Mouse (Mus musculus) naive thymus-derived CD4-positive, alpha-beta T cell, adult 2 months (primary cell): ENCODE results near the gene Dyx1c1.

ENCODE experiments used
- DNase-seq: peaks from one replicate; pipeline ENCODE4 v3.0.0-alpha.2; 2011; ENCODE audit warnings: low read depth

Dyx1c1 gene

GRCm38 (mm10) chr9:72974734-72975133, 16.1 kb downstream of the Dyx1c1 start:
- DNase-seq: no peak

GRCm38 (mm10) chr9:72975242-72975641, 16.7 kb downstream of the Dyx1c1 start:
- DNase-seq: no peak

DNA sequence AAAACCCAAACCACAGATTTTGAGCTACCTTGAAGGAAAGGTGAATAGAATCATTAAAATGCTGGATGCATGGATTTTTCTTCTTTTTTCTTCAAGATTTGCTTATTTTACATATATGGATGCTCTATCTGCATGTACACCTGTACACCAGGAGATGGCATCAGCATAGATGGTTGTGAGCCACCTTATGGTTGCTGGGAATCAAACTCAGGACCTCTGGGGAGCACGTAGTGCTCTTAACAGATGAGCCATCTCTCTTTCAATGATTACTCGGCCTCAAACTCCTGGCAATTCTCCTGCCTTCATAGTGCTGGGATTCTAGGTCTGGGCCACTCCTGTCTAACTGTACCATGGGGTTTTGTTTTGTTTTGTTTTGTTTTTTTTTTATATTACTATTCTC, 24.5 kb downstream of the Dyx1c1 start:
- DNase-seq: peak; percentile 48

DNA sequence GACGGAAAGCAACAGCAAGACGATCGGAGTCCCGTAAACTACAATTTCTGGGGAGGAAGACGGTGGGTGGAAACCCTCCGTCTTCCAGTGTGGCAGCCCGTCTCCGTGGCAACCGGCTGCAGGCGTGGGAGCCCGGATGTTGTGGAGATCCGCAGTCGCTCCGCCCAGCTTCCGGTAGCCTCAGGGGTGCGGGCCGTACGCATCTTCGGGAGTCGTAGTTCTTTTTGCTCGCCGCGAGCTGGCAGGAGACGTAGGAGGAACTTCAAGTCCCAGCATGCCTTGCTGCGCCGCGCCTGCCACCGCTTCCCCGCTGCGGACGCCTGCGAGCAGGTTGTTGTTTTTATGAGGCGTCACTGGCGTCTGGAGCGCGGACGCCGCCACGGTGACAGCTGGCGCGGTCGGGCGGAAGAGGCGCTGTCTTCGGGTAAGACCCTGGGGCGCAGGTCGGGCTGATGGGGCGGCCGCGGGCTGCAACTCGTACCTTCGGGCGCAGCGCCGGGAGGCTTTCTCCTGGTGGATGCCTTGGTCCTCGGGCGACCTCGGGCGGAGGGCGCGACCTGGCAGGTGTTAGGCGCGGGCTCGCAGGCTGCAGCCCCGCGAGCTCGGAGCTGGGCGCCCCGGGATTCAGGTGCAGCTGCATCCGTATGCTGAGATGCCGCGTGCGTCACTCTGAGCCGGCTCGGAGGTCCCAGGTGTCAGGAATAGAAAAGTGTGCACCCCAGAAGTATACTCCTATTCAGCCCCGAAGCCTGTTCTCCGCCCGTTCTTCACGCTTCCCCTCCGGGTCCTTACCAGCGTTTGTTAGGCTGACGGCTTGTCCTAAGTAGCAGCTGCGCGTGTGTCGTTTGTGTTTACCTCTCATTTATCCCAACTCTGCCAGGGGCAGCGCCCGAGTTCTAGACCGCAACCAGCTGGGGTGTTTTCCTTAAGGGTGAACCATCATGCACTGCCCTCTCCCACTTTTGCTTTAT, 26.9 kb downstream of the Dyx1c1 start, which contains the start of the genes Ccpg1os and Ccpg1:
Ccpg1os (minus strand) TSS at position 133 of the 971 bp plus-strand sequence.
Ccpg1 (plus strand) TSS at position 180 of the 971 bp plus-strand sequence.
- DNase-seq: peak; percentile 98

GRCm38 (mm10) chr9:72987703-72988102, 29.1 kb downstream of the Dyx1c1 start:
- no peak for DNase-seq

GRCm38 (mm10) chr9:72988706-72989105, 30.1 kb downstream of the Dyx1c1 start:
- DNase-seq: no peak

DNA sequence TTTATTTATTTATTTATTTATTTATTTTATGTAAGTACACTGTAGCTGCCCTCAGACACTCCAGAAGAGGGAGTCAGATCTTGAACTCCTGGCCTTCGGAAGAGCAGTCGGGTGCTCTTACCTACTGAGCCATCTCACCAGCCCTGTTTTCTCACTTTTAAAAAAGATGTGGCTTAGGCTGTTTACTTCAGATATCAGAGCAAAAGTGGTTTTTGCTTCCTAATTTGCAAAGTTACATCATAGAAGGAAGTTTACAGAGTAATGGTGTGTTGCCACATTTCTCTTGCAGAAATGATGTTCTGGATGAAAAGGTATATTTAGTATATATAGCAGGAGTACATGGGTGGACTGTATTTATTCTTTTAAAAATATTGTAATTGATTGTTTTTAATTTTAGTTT, 32.8 kb downstream of the Dyx1c1 start:
- no peak for DNase-seq

- DNase-seq: no peak
Measured at GRCm38 (mm10) chr9:72992576-72992975, 34.0 kb downstream of the Dyx1c1 start.

- no peak for DNase-seq
Measured at GRCm38 (mm10) chr9:72996167-72996566, 37.6 kb downstream of the Dyx1c1 start.

DNA sequence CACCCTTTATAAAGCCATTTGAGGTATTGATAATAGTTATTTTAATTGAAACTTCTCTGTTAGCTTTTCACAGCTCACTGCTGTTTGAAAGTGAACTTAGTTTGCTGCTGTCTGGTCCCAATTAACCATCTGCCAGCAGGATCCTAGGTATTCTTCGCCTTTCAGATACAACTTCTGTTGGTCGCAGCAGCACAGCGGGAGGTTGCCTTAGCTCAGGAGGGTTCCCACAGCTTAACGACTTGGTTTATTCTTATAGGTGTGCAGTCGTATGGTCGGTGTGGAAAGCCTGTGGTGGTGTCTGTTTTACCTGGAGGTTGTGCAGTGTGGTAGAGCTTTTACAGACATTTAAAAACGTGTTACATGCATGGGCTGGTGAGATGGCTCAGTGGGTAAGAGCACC, 38.2 kb downstream of the Dyx1c1 start:
- DNase-seq: no peak

DNA sequence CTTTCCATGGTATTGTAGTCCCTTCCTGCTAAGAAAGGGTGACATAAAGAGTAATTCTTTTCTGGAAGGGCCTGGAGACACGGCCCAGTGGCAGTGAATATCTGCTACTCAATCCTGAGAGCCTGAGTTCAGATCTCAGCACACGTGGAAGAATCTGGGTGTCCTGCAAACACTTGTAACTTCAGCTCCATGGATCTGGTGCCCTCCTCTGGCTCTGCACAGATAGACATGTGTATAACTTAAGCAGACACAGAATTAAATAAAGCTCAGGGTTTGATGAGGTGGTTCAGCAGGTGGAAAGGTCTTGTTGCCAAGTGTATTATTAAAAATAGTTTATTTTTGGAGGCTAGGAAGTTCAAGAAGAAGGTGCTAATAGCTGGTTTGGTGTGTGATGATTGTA, 41.9 kb downstream of the Dyx1c1 start:
- DNase-seq: peak; percentile 33

DNA sequence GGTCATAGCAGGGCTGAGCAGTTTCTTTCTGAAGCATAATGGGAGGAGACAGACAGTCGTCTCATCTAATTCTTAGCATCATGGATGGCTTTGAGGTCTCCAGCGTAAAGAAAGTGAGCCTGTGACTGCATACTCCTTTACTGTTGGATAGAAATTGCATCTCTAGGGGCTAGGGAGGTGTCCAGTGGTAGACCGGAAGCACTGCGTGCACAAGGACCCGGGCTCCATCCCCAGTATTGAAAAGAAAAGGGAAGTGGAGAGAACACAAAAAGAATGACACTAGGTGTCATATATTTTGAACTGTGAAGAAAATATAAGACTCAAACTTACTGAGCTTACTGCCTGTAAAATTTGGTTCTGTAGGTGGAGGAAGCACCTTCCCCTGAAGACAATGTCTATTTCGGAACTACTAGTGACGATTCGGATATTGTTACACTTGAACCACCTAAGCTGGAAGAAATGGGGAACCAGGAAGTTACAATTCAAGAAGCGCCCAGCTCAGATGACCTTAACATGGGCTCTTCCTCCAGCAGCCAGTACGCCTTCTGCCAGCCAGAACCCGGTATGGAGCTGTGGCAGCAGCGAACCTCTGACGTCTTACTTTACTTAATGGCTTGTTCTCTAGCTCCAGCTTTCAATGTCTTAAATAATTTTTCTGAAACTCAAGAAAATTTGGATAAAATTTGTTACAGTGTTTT, 42.9 kb downstream of the Dyx1c1 start:
- no peak for DNase-seq

- no peak for DNase-seq
Measured at GRCm38 (mm10) chr9:73002177-73002576, 43.6 kb downstream of the Dyx1c1 start.

DNA sequence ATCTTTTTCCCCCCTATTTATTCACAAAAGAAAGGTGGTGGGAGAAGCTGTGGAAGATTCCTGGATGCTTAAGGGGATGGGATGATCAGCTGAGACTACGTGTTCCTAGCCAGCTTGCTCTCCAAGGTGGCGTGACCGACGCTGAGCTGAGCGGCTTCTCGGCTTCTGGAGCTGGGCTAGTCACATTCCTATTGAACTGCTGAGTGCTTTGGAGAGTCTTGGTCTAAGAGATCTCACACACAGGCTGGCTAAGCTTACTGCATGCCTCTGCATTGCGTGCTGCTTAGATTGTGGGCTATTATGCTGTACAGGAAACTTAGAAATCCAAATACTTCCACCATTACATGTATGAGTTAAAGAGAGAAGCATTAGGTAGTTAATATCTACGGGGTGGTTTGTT, 45.5 kb downstream of the Dyx1c1 start:
- DNase-seq: no peak

GRCm38 (mm10) chr9:73005106-73005505, 46.5 kb downstream of the Dyx1c1 start:
- no peak for DNase-seq

- DNase-seq: peak; percentile 33
Measured at GRCm38 (mm10) chr9:73006175-73006574, 47.6 kb downstream of the Dyx1c1 start.

DNA sequence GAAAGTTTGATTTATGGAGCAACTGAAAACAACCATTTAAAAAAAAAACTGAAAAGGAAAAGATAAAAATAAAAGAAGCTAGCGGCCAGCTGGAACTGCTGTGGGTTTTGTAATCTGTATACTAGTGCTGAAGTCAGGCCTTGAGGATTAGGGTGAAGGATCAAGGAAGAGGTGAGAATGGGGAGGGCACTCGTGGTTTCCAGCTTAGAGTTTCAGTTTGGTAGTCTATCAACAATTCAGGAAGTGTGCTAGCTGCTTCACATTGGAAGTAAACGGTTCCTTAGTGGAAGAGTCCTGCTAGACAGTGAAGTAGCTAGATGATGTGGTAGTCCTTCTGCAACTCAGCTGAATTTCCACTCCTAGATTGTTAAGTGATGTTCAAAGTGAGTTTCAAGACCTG, 49.8 kb downstream of the Dyx1c1 start:
- DNase-seq: no peak

DNA sequence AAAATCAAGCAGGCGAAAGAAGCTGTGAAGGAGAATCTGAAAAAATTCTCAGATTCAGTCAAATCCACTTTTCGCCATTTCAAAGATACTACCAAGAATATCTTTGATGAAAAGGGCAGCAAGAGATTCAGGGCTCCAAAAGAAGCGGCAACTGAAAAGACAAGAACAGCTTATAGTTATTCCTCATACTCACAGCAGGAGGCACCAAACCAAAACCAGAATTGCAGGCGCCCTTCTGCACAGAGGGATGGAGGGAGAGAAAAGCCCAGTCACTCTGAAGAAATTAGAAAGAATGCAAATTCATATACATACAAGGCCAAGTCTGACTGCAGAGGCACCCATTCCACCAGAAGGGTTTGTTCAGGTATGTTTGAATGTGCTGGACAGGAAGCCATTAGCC, 54.0 kb downstream of the Dyx1c1 start:
- no peak for DNase-seq

GRCm38 (mm10) chr9:73014724-73015123, 56.1 kb downstream of the Dyx1c1 start:
- DNase-seq: no peak

DNA sequence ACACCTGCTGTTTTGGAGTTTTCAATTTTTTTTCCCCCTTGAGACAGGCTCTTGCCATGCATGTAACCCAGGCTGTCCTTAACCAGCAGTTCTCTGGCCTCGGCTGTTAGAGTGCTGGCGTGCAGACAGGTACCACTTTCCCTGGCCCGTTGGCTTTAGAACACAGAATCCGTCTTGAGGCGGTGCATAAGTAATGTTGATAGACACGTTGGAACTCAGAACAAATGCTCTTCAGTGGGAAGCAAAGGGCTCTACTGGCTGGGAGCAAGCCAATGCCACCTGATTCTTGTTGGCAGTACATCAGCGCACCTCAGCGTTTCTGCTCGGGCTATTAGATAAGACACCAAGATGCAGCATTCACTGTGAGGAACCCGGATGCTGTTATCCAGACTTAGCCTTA, 61.3 kb downstream of the Dyx1c1 start:
- DNase-seq: no peak

GRCm38 (mm10) chr9:73020566-73021097, 62.0 kb downstream of the Dyx1c1 start:
- DNase-seq: no peak
